In genomic region chr12:17360104-17360503, GRCm38 (mm10) we compare ENCODE assay signal across 22 mouse cellular contexts. TPM values are rescaled to one million over a fixed set of nuclear protein-coding genes. Genes with fewer than 3 reads are reported as not detected.
DNase-seq lines count a peak whose midpoint lies in the region; ATAC-seq lines count a peak whose summit lies in the region.
"Had no signal": no experiment of that assay in that cellular context is flagged by ENCODE, and none has a peak within 500 bp of the region (broad histone marks: within the 10 kb centered on the region; RNA-seq: fewer than 3 reads in every experiment).

No protein-coding gene starts in this region.

- peak; percentile 26 for DNase-seq in hindbrain, embryonic 10.5 days (ENCODE audit: low spot score)
- DNase-seq in lung, postnatal 14 days, result no peak
- DNase-seq in neural tube, embryonic 11.5 days (ENCODE audit: low spot score), result peak; percentile 28
- DNase-seq in adrenal gland, adult 8-10 months, result no peak
- DNase-seq in cerebellum, adult 9-11 months, result no peak
- DNase-seq: cerebellum, adult 18-20 months; gastrocnemius, postnatal 14 days; heart, adult 2 months; heart, postnatal 4 days; liver; right cerebral cortex, adult 18-20 months; thymus, postnatal 25 days had no signal

- H3K27ac ChIP-seq in hindbrain, embryonic 10.5 days, result peak overlapping the region; percentile 78; the same call in 1 of the 2 replicates
- no peak overlapping the region; the same call in 1 of the 2 replicates for H3K27ac ChIP-seq in hindbrain, embryonic 13.5 days
- peak overlapping the region; percentile 72 for H3K27ac ChIP-seq in lung, embryonic 15.5 days
- peak overlapping the region; percentile 57; the same call in 1 of the 2 replicates for H3K27ac ChIP-seq in embryonic facial prominence, embryonic 12.5 days
- H3K27ac ChIP-seq in neural tube, embryonic 11.5 days (ENCODE audit: low read depth, low read length), result no peak overlapping the region
- H3K27ac ChIP-seq: embryonic facial prominence, embryonic 15.5 days; heart, adult 2 months; heart, embryonic 15.5 days; kidney, postnatal 0 days; macrophage; midbrain, embryonic 12.5 days had no signal

- no peak overlapping the region for H3K9ac ChIP-seq in hindbrain, embryonic 13.5 days
- no peak overlapping the region for H3K9ac ChIP-seq in lung, embryonic 15.5 days
- no peak overlapping the region for H3K9ac ChIP-seq in embryonic facial prominence, embryonic 12.5 days
- no peak overlapping the region for H3K9ac ChIP-seq in neural tube, embryonic 11.5 days (ENCODE audit: low read length)
- H3K9ac ChIP-seq: embryonic facial prominence, embryonic 15.5 days; heart, embryonic 15.5 days; midbrain, embryonic 12.5 days had no signal

- ATAC-seq in hindbrain, embryonic 13.5 days (ENCODE audit: low FRiP score), result no peak
- ATAC-seq in lung, embryonic 15.5 days (ENCODE audit: borderline replicate concordance, extremely low read depth, low FRiP score, low TSS enrichment), result no peak
- no peak for ATAC-seq in embryonic facial prominence, embryonic 12.5 days (ENCODE audit: insufficient number of reproducible peaks, insufficient read depth, low FRiP score, low TSS enrichment)
- peak; percentile 65; the same call in 1 of the 2 replicates for ATAC-seq in neural tube, embryonic 11.5 days (ENCODE audit: insufficient read depth, low FRiP score, low TSS enrichment)
- ATAC-seq: intestine, embryonic 16.5 days had no signal

- no peaks in the 10 kb centered on the region for H3K27me3 ChIP-seq in hindbrain, embryonic 10.5 days (ENCODE audit: insufficient read depth, poor library complexity, severe bottlenecking)
- no peaks in the 10 kb centered on the region for H3K27me3 ChIP-seq in hindbrain, embryonic 13.5 days
- no peaks in the 10 kb centered on the region for H3K27me3 ChIP-seq in lung, embryonic 15.5 days
- no peaks in the 10 kb centered on the region for H3K27me3 ChIP-seq in embryonic facial prominence, embryonic 12.5 days
- no peaks in the 10 kb centered on the region for H3K27me3 ChIP-seq in neural tube, embryonic 11.5 days (ENCODE audit: control insufficient read depth, insufficient read depth, low read length)
- H3K27me3 ChIP-seq: embryonic facial prominence, embryonic 15.5 days; heart, embryonic 15.5 days; midbrain, embryonic 12.5 days had no signal

- peaks cover 97% of the 10 kb centered on the region for H3K36me3 ChIP-seq in hindbrain, embryonic 10.5 days
- peaks cover 82% of the 10 kb centered on the region for H3K36me3 ChIP-seq in hindbrain, embryonic 13.5 days
- H3K36me3 ChIP-seq in lung, embryonic 15.5 days, result peaks cover 73% of the 10 kb centered on the region
- H3K36me3 ChIP-seq in embryonic facial prominence, embryonic 12.5 days, result peaks cover 68% of the 10 kb centered on the region
- H3K36me3 ChIP-seq in neural tube, embryonic 11.5 days (ENCODE audit: control insufficient read depth, insufficient read depth, low read length), result peaks cover 16% of the 10 kb centered on the region

- no peak overlapping the region for H3K4me2 ChIP-seq in hindbrain, embryonic 13.5 days
- no peak overlapping the region for H3K4me2 ChIP-seq in lung, embryonic 15.5 days
- H3K4me2 ChIP-seq in embryonic facial prominence, embryonic 12.5 days (replicated peaks), result no peak overlapping the region
- no peak overlapping the region for H3K4me2 ChIP-seq in neural tube, embryonic 11.5 days (ENCODE audit: low read depth)
- H3K4me2 ChIP-seq: embryonic facial prominence, embryonic 15.5 days; heart, embryonic 15.5 days; midbrain, embryonic 12.5 days had no signal

- 57% methylated on average over 9 of the region's 9 CpGs for WGBS in hindbrain, embryonic 10.5 days
- 55% methylated on average over 9 of the region's 9 CpGs for WGBS in hindbrain, embryonic 13.5 days
- 59% methylated on average over 9 of the region's 9 CpGs for WGBS in lung, embryonic 15.5 days
- WGBS in embryonic facial prominence, embryonic 12.5 days, result 46% methylated on average over 9 of the region's 9 CpGs
- WGBS in neural tube, embryonic 11.5 days, result 58% methylated on average over 9 of the region's 9 CpGs

- no peaks in the 10 kb centered on the region for H3K9me3 ChIP-seq in hindbrain, embryonic 10.5 days
- H3K9me3 ChIP-seq in hindbrain, embryonic 13.5 days, result no peaks in the 10 kb centered on the region
- no peaks in the 10 kb centered on the region for H3K9me3 ChIP-seq in lung, embryonic 15.5 days
- no peaks in the 10 kb centered on the region for H3K9me3 ChIP-seq in embryonic facial prominence, embryonic 12.5 days
- no peaks in the 10 kb centered on the region for H3K9me3 ChIP-seq in neural tube, embryonic 11.5 days (ENCODE audit: control insufficient read depth, low read length)
- H3K9me3 ChIP-seq: embryonic facial prominence, embryonic 15.5 days; heart, embryonic 15.5 days; midbrain, embryonic 12.5 days had no signal

- no peak overlapping the region for H3K4me3 ChIP-seq in hindbrain, embryonic 10.5 days
- no peak overlapping the region for H3K4me3 ChIP-seq in hindbrain, embryonic 13.5 days
- H3K4me3 ChIP-seq in lung, embryonic 15.5 days, result no peak overlapping the region
- no peak overlapping the region for H3K4me3 ChIP-seq in embryonic facial prominence, embryonic 12.5 days
- no peak overlapping the region for H3K4me3 ChIP-seq in neural tube, embryonic 11.5 days (ENCODE audit: low read depth, low read length)
- H3K4me3 ChIP-seq: embryonic facial prominence, embryonic 15.5 days; heart, adult 2 months; heart, embryonic 15.5 days; midbrain, embryonic 12.5 days had no signal

- peaks cover 15% of the 10 kb centered on the region for H3K4me1 ChIP-seq in hindbrain, embryonic 10.5 days (replicated peaks)
- peaks cover 6% of the 10 kb centered on the region; the same call in 1 of the 2 replicates for H3K4me1 ChIP-seq in hindbrain, embryonic 13.5 days (replicated peaks)
- H3K4me1 ChIP-seq in lung, embryonic 15.5 days, result 0 out of 2 replicates have a peak, but pooled peaks cover 3% of the 10 kb centered on the region
- no peaks in the 10 kb centered on the region for H3K4me1 ChIP-seq in embryonic facial prominence, embryonic 12.5 days
- no peaks in the 10 kb centered on the region for H3K4me1 ChIP-seq in neural tube, embryonic 11.5 days (ENCODE audit: control insufficient read depth, insufficient read depth, low read length)
- H3K4me1 ChIP-seq: embryonic facial prominence, embryonic 15.5 days; heart, embryonic 15.5 days had no signal

RNA-seq across cellular contexts. Expression of gene Nol10, which starts 11.8 kb away (rescaled TPM):
- polyA plus RNA-seq in hindbrain, embryonic 10.5 days (2016; fragmentation: Nextera tagmentation; extraction: Ambion mirVana), result 28.8 and 34.5 TPM in 2 replicates
- 20.8 and 22.1 TPM in 2 replicates for polyA plus RNA-seq in hindbrain, embryonic 13.5 days (2015; fragmentation: Nextera tagmentation; extraction: Ambion mirVana)
- polyA plus RNA-seq in lung, embryonic 15.5 days (2015; fragmentation: Nextera tagmentation; extraction: Ambion mirVana), result 25.1 TPM in 2 replicates
- 30.2 and 35.4 TPM in 2 replicates for polyA plus RNA-seq in embryonic facial prominence, embryonic 12.5 days (2016; fragmentation: Nextera tagmentation; extraction: Ambion mirVana)
- 31.8 and 33.6 TPM in 2 replicates for polyA plus RNA-seq in neural tube, embryonic 11.5 days (2014; fragmentation: Nextera tagmentation; extraction: Ambion mirVana)
- 10 to 100 TPM; 15.1 to 22.2 (median 19.4) TPM for total RNA-seq in adrenal gland, adult 8-10 months (2022)

RNA-seq across cellular contexts. Expression of gene Atp6v1c2, which starts 30.9 kb away (rescaled TPM):
- 0.72 and 0.73 TPM in 2 replicates for polyA plus RNA-seq in hindbrain, embryonic 10.5 days (2016; fragmentation: Nextera tagmentation; extraction: Ambion mirVana)
- polyA plus RNA-seq in hindbrain, embryonic 13.5 days (2015; fragmentation: Nextera tagmentation; extraction: Ambion mirVana), result 0.26 and 0.50 TPM in 2 replicates
- polyA plus RNA-seq in lung, embryonic 15.5 days (2015; fragmentation: Nextera tagmentation; extraction: Ambion mirVana), result 2.5 and 3.1 TPM in 2 replicates
- polyA plus RNA-seq in embryonic facial prominence, embryonic 12.5 days (2016; fragmentation: Nextera tagmentation; extraction: Ambion mirVana), result 0.78 and 0.83 TPM in 2 replicates
- polyA plus RNA-seq in neural tube, embryonic 11.5 days (2014; fragmentation: Nextera tagmentation; extraction: Ambion mirVana), result 0.19 and 0.27 TPM in 2 replicates
- 1 to 10 TPM; 1.2 to 4.0 (median 2.2) TPM for total RNA-seq in adrenal gland, adult 8-10 months (2022)
- total RNA-seq: gastrocnemius, postnatal 14 days; heart, adult 2 months; heart, postnatal 4 days had no signal
- polyA plus RNA-seq: liver, embryonic 16.5 days; macrophage had no signal

Comparison
In these comparisons a context has a peak if more than half of its experiments do, and no peak if none do; other contexts are left out.
1. H3K27ac ChIP-seq: peak in hindbrain, embryonic 10.5 days (single experiment), lung, embryonic 15.5 days (single experiment) and embryonic facial prominence, embryonic 12.5 days (single experiment); none in hindbrain, embryonic 13.5 days (single experiment) and neural tube, embryonic 11.5 days (single experiment).
2. DNase-seq: peak in hindbrain, embryonic 10.5 days (single experiment) and neural tube, embryonic 11.5 days (single experiment); none in lung, postnatal 14 days (single experiment), adrenal gland, adult 8-10 months (single experiment) and cerebellum, adult 9-11 months (single experiment).